Comparison of ENCODE assay signal across 10 mouse cellular contexts in the genomic region with DNA sequence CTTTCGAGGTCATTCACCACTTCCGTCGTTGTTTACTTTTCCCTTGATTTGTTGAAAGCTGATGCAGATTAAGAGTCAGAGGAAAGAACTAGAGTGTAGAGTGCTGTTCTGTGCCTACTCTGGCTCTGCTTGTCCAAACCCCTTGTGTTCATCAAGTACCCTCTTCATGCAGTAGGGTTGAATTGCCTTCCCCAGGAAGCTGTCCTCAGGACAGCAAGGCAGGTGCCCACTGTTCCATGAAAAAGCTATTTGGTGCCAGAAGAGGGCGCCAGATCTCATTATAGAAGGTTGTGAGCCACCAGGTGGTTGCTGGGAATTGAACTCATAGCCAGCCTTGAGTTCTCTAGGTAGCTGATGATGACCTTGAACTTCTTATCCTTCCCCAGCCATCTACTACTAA. TPM values are rescaled to one million over a fixed set of nuclear protein-coding genes. Genes with fewer than 3 reads are reported as not detected.
A peak's percentile ranks its signal among the peaks of the same experiment; 100 is the strongest.
DNase-seq lines count a peak whose midpoint lies in the region; ATAC-seq and TF ChIP-seq lines count a peak whose summit lies in the region.
"Had no signal": no experiment of that assay in that cellular context is flagged by ENCODE, and none has a peak within 500 bp of the region (broad histone marks: within the 10 kb centered on the region; RNA-seq: fewer than 3 reads in every experiment).

No protein-coding gene starts in this region.

- no peaks in the 10 kb centered on the region for H3K4me1 ChIP-seq in midbrain, embryonic 14.5 days (ENCODE audit: control insufficient read depth, insufficient read depth, low read length)
- H3K4me1 ChIP-seq in midbrain, embryonic 15.5 days = no peaks in the 10 kb centered on the region
- H3K4me1 ChIP-seq in liver, embryonic 14.5 days (replicated peaks; ENCODE audit: control insufficient read depth in 2 of 2, insufficient read depth in 2 of 2, low read length in 1 of 2) = peaks cover 0 to 6% of the 10 kb centered on the region in 2 experiments; a peak in 2 of 4 replicates
- H3K4me1 ChIP-seq in stomach, postnatal 0 days (replicated peaks; ENCODE audit: control insufficient read depth, insufficient read depth) = no peaks in the 10 kb centered on the region
- H3K4me1 ChIP-seq in forebrain, embryonic 11.5 days (replicated peaks; ENCODE audit: control insufficient read depth, insufficient read depth, low read length) = no peaks in the 10 kb centered on the region
- H3K4me1 ChIP-seq: hindbrain, embryonic 15.5 days; stomach, embryonic 15.5 days had no signal

- WGBS in midbrain, embryonic 14.5 days = 88% methylated on average over 4 of the region's 4 CpGs
- WGBS in midbrain, embryonic 15.5 days = 84% methylated on average over 4 of the region's 4 CpGs
- WGBS in liver, embryonic 14.5 days (ENCODE audit: insufficient replicate concordance) = 73% methylated on average over 4 of the region's 4 CpGs
- 50% methylated on average over 4 of the region's 4 CpGs for WGBS in stomach, postnatal 0 days
- 86% methylated on average over 4 of the region's 4 CpGs for WGBS in forebrain, embryonic 11.5 days

- no peak overlapping the region for H3K9ac ChIP-seq in midbrain, embryonic 14.5 days (replicated peaks; ENCODE audit: low read length)
- H3K9ac ChIP-seq in midbrain, embryonic 15.5 days = no peak overlapping the region
- H3K9ac ChIP-seq in liver, embryonic 14.5 days (replicated peaks) = no peak overlapping the region
- no peak overlapping the region for H3K9ac ChIP-seq in stomach, postnatal 0 days (ENCODE audit: low read length)
- H3K9ac ChIP-seq in forebrain, embryonic 11.5 days (ENCODE audit: low read length) = no peak overlapping the region
- H3K9ac ChIP-seq: hindbrain, embryonic 15.5 days; stomach, embryonic 15.5 days had no signal

- H3K4me3 ChIP-seq in midbrain, embryonic 14.5 days (replicated peaks; ENCODE audit: low read depth, low read length) = no peak overlapping the region
- H3K4me3 ChIP-seq in midbrain, embryonic 15.5 days = no peak overlapping the region
- no peak overlapping the region for H3K4me3 ChIP-seq in liver, embryonic 14.5 days (ENCODE audit: insufficient read depth in 1 of 2, low read depth in 2 of 2, low read length in 2 of 2)
- no peak overlapping the region for H3K4me3 ChIP-seq in stomach, postnatal 0 days (ENCODE audit: low read depth, low read length)
- no peak overlapping the region for H3K4me3 ChIP-seq in forebrain, embryonic 11.5 days (ENCODE audit: low read depth, low read length)
- H3K4me3 ChIP-seq: hindbrain, embryonic 15.5 days; stomach, embryonic 15.5 days had no signal

- no peak overlapping the region for H3K4me2 ChIP-seq in midbrain, embryonic 14.5 days (ENCODE audit: low read length)
- H3K4me2 ChIP-seq in midbrain, embryonic 15.5 days = no peak overlapping the region
- no peak overlapping the region for H3K4me2 ChIP-seq in liver, embryonic 14.5 days (ENCODE audit: low read depth)
- no peak overlapping the region for H3K4me2 ChIP-seq in stomach, postnatal 0 days (replicated peaks; ENCODE audit: low read depth)
- H3K4me2 ChIP-seq in forebrain, embryonic 11.5 days (ENCODE audit: low read depth, low read length, severe bottlenecking) = no peak overlapping the region
- H3K4me2 ChIP-seq: hindbrain, embryonic 15.5 days; stomach, embryonic 15.5 days had no signal

- no peak for TF ChIP-seq EP300 in liver, embryonic 14.5 days (IDR thresholded peaks at IDR 0.05; ENCODE audit: low read depth)
- TF ChIP-seq EP300 in stomach, postnatal 0 days (optimal IDR thresholded peaks at IDR 0.05) = no peak

- ATAC-seq in midbrain, embryonic 14.5 days (ENCODE audit: low FRiP score, low TSS enrichment) = no peak
- ATAC-seq in midbrain, embryonic 15.5 days (replicated peaks) = no peak
- no peak for ATAC-seq in liver, embryonic 14.5 days (ENCODE audit: insufficient read depth)
- 0 out of 2 replicates have a peak, but pooled peaks have one; percentile 34 for ATAC-seq in stomach, postnatal 0 days (ENCODE audit: low FRiP score, low TSS enrichment)
- ATAC-seq in erythroblast, adult 5-6 weeks (replicated peaks; ENCODE audit: low FRiP score, poor library complexity, severe bottlenecking) = no peak
- no peak for ATAC-seq in forebrain, embryonic 11.5 days (replicated peaks; ENCODE audit: low FRiP score)

- no peaks in the 10 kb centered on the region for H3K27me3 ChIP-seq in midbrain, embryonic 14.5 days (ENCODE audit: control insufficient read depth, insufficient read depth, low read length)
- H3K27me3 ChIP-seq in midbrain, embryonic 15.5 days (replicated peaks) = no peaks in the 10 kb centered on the region
- no peaks in the 10 kb centered on the region for H3K27me3 ChIP-seq in liver, embryonic 14.5 days (ENCODE audit: control insufficient read depth, insufficient read depth, low read length)
- no peaks in the 10 kb centered on the region for H3K27me3 ChIP-seq in stomach, postnatal 0 days (ENCODE audit: control insufficient read depth, insufficient read depth, low read length)
- no peaks in the 10 kb centered on the region for H3K27me3 ChIP-seq in forebrain, embryonic 11.5 days (ENCODE audit: control insufficient read depth, insufficient read depth, low read length)
- H3K27me3 ChIP-seq: hindbrain, embryonic 15.5 days; stomach, embryonic 15.5 days had no signal

- no peaks in the 10 kb centered on the region for H3K9me3 ChIP-seq in midbrain, embryonic 14.5 days (ENCODE audit: control insufficient read depth, low read length)
- no peaks in the 10 kb centered on the region for H3K9me3 ChIP-seq in midbrain, embryonic 15.5 days
- no peaks in the 10 kb centered on the region for H3K9me3 ChIP-seq in liver, embryonic 14.5 days (ENCODE audit: control insufficient read depth, low read length)
- no peaks in the 10 kb centered on the region for H3K9me3 ChIP-seq in stomach, postnatal 0 days (ENCODE audit: control insufficient read depth, low read length)
- no peaks in the 10 kb centered on the region for H3K9me3 ChIP-seq in forebrain, embryonic 11.5 days (ENCODE audit: control insufficient read depth, low read length)
- H3K9me3 ChIP-seq: hindbrain, embryonic 15.5 days; stomach, embryonic 15.5 days had no signal

- H3K27ac ChIP-seq in midbrain, embryonic 14.5 days (replicated peaks; ENCODE audit: low read depth, low read length) = no peak overlapping the region
- no peak overlapping the region for H3K27ac ChIP-seq in midbrain, embryonic 15.5 days
- no peak overlapping the region for H3K27ac ChIP-seq in liver, embryonic 14.5 days
- H3K27ac ChIP-seq in stomach, postnatal 0 days (replicated peaks) = no peak overlapping the region
- H3K27ac ChIP-seq in forebrain, embryonic 11.5 days (ENCODE audit: low read depth, low read length) = no peak overlapping the region
- H3K27ac ChIP-seq: hindbrain, embryonic 15.5 days; stomach, embryonic 15.5 days had no signal

- peak; percentile 55 for TF ChIP-seq CTCF in liver, embryonic 14.5 days (IDR thresholded peaks at IDR 0.05; ENCODE audit: low read depth)
- TF ChIP-seq CTCF in stomach, postnatal 0 days (IDR thresholded peaks at IDR 0.05; ENCODE audit: low read depth) = peak; percentile 60

- H3K36me3 ChIP-seq in midbrain, embryonic 14.5 days (ENCODE audit: control insufficient read depth, insufficient read depth, low read length) = peaks cover 97% of the 10 kb centered on the region
- H3K36me3 ChIP-seq in midbrain, embryonic 15.5 days (replicated peaks) = peaks cover 80% of the 10 kb centered on the region
- H3K36me3 ChIP-seq in liver, embryonic 14.5 days (replicated peaks; ENCODE audit: control insufficient read depth, insufficient read depth, low read depth) = peaks cover 30% of the 10 kb centered on the region
- peaks cover 44% of the 10 kb centered on the region for H3K36me3 ChIP-seq in stomach, postnatal 0 days (ENCODE audit: control insufficient read depth, insufficient read depth, low read length)
- H3K36me3 ChIP-seq in forebrain, embryonic 11.5 days (ENCODE audit: control insufficient read depth, insufficient read depth, low read length) = peaks cover 12% of the 10 kb centered on the region

- peak; percentile 42 for DNase-seq in embryo, embryonic 10 days (ENCODE audit: low spot score)
- DNase-seq in embryo, embryonic 9.5 days (ENCODE audit: extremely low spot score) = no peak
- DNase-seq in midbrain, embryonic 14.5 days = peak; percentile 13
- no peak for DNase-seq in liver, embryonic 14.5 days (ENCODE audit: low read depth in 3 of 3, low spot score in 3 of 3)
- DNase-seq in stomach, postnatal 0 days (ENCODE audit: low spot score) = no peak
- DNase-seq in forebrain, embryonic 11.5 days (ENCODE audit: low spot score) = no peak

RNA-seq across cellular contexts. Expression of a gene that starts 21.2 kb away (rescaled TPM):
- 25.5 and 25.6 TPM in 2 replicates for polyA plus RNA-seq in midbrain, embryonic 14.5 days (2014; fragmentation: Nextera tagmentation; extraction: Ambion mirVana)
- polyA plus RNA-seq in midbrain, embryonic 15.5 days (2015; fragmentation: Nextera tagmentation; extraction: Ambion mirVana) = 39.6 and 41.0 TPM in 2 replicates
- 4.5 and 5.4 TPM in 2 replicates for polyA plus RNA-seq in liver, embryonic 14.5 days (2012; rRNA removed)
- polyA plus RNA-seq in liver, embryonic 14.5 days (2014; fragmentation: Nextera tagmentation; extraction: Ambion mirVana) = 7.0 and 8.6 TPM in 2 replicates
- polyA plus RNA-seq in stomach, postnatal 0 days (2015; fragmentation: Nextera tagmentation; extraction: Ambion mirVana) = 23.7 and 25.4 TPM in 2 replicates
- 2.5 and 10.7 TPM in 2 replicates for total RNA-seq in erythroblast, adult 5-6 weeks (2015; ENCODE audit: low replicate concordance)
- total RNA-seq in erythroblast, adult 5-6 weeks (2017; ENCODE audit: low replicate concordance) = 11.7 TPM in 2 replicates
- polyA plus RNA-seq in forebrain, embryonic 11.5 days (2014; fragmentation: Nextera tagmentation; extraction: Ambion mirVana) = 30.7 and 32.2 TPM in 2 replicates

RNA-seq across cellular contexts. Expression of a gene that starts 31.5 kb away (rescaled TPM):
- 18.3 and 21.0 TPM in 2 replicates for polyA plus RNA-seq in midbrain, embryonic 14.5 days (2014; fragmentation: Nextera tagmentation; extraction: Ambion mirVana)
- polyA plus RNA-seq in midbrain, embryonic 15.5 days (2015; fragmentation: Nextera tagmentation; extraction: Ambion mirVana) = 29.6 and 29.7 TPM in 2 replicates
- polyA plus RNA-seq in liver, embryonic 14.5 days (2012; rRNA removed) = 4.8 and 6.4 TPM in 2 replicates
- 3.9 and 4.3 TPM in 2 replicates for polyA plus RNA-seq in liver, embryonic 14.5 days (2014; fragmentation: Nextera tagmentation; extraction: Ambion mirVana)
- 15.7 and 16.3 TPM in 2 replicates for polyA plus RNA-seq in stomach, postnatal 0 days (2015; fragmentation: Nextera tagmentation; extraction: Ambion mirVana)
- 15.5 and 20.4 TPM in 2 replicates for total RNA-seq in erythroblast, adult 5-6 weeks (2015; ENCODE audit: low replicate concordance)
- 2.9 and 6.1 TPM in 2 replicates for total RNA-seq in erythroblast, adult 5-6 weeks (2017; ENCODE audit: low replicate concordance)
- 15.9 and 17.3 TPM in 2 replicates for polyA plus RNA-seq in forebrain, embryonic 11.5 days (2014; fragmentation: Nextera tagmentation; extraction: Ambion mirVana)

Comparison
In these comparisons a context has a peak if more than half of its experiments do, and no peak if none do; other contexts are left out.
1. DNase-seq: peak in embryo, embryonic 10 days (single experiment) and midbrain, embryonic 14.5 days (single experiment); none in embryo, embryonic 9.5 days (single experiment), liver, embryonic 14.5 days (0 of 3), stomach, postnatal 0 days (single experiment) and forebrain, embryonic 11.5 days (single experiment).